Mouse (Mus musculus) ES-Bruce4 (cell line): ENCODE data around the gene Ado. TPM values are rescaled to one million over a fixed set of nuclear protein-coding genes. Genes with fewer than 3 reads are reported as not detected.

Source experiments
- H3K27ac ChIP-seq: 2 replicates; pipeline ENCODE4 v1.5.1; 2012; ENCODE audit warnings: low read length, inconsistent platforms; ENCODE audit not compliant: insufficient read depth
- H3K27me3 ChIP-seq: 2 replicates; pipeline ENCODE4 v1.6.1; 2012; ENCODE audit warnings: mild to moderate bottlenecking, low read length, inconsistent platforms; ENCODE audit not compliant: control insufficient read depth, poor library complexity, insufficient read depth, severe bottlenecking
- H3K36me3 ChIP-seq: 2 replicates; pipeline ENCODE4 v1.6.1; 2012; ENCODE audit warnings: inconsistent platforms, mild to moderate bottlenecking, low read length, moderate library complexity; ENCODE audit not compliant: control insufficient read depth, poor library complexity, insufficient read depth, severe bottlenecking
- H3K4me1 ChIP-seq: one replicate; pipeline ENCODE4 v1.8.1; 2011; ENCODE audit warnings: low read length; ENCODE audit not compliant: control insufficient read depth, insufficient read depth
- H3K4me3 ChIP-seq: 2 replicates; pipeline ENCODE4 v1.5.1; 2011; ENCODE audit warnings: low read depth, mild to moderate bottlenecking, low read length
- H3K9ac ChIP-seq: 2 replicates; pipeline ENCODE4 v1.6.1; 2012; ENCODE audit warnings: low read depth, mild to moderate bottlenecking, inconsistent platforms; ENCODE audit not compliant: poor library complexity, severe bottlenecking
- H3K9me3 ChIP-seq: replicated peaks from 2 replicates; pipeline ENCODE4 v1.6.1; 2012; ENCODE audit warnings: mild to moderate bottlenecking, low read length, inconsistent platforms; ENCODE audit not compliant: control insufficient read depth, poor library complexity, insufficient read depth, severe bottlenecking
- CTCF ChIP-seq: IDR thresholded peaks from one replicate; pipeline ENCODE4 v1.8.1; 2011; ENCODE audit warnings: low read depth, low read length
- EP300 ChIP-seq: IDR thresholded peaks from 2 replicates; pipeline ENCODE4 v1.6.1; 2011; ENCODE audit warnings: low read depth, low read length; ENCODE audit not compliant: insufficient read depth
- POLR2A ChIP-seq: IDR thresholded peaks from one replicate; pipeline ENCODE4 v1.8.1; 2011; ENCODE audit warnings: low read length; ENCODE audit not compliant: insufficient read depth
- polyA plus RNA-seq: library from polyadenylated mRNA; stranded (reverse); fragments of >200 nt; gene quantifications from 2 replicates; pipeline ENCODE4 v1.2.4, GENCODE M21; 2011; ENCODE audit warnings: low read depth; ENCODE audit not compliant: missing spikeins, insufficient read depth, insufficient read length

Ado gene
- polyA plus RNA-seq, 1 experiment = 32.4 TPM

- Histone ChIP-seq H3K27ac (no peak overlapping the region), H3K27me3 (no peaks in the 10 kb centered on the region), H3K4me1 (no peaks in the 10 kb centered on the region), H3K9me3 (no peaks in the 10 kb centered on the region), H3K4me3 (no peak overlapping the region), H3K36me3 (no peaks in the 10 kb centered on the region), H3K9ac (no peak overlapping the region)
- TF ChIP-seq POLR2A = no peak
- TF ChIP-seq CTCF = no peak
- no peak for TF ChIP-seq EP300
Observed at GRCm38 (mm10) chr10:67526435-67526834, 22.3 kb downstream of the Ado start.

GRCm38 (mm10) chr10:67524694-67525093 is 24.1 kb downstream of the Ado start:
- Histone ChIP-seq H3K27ac (no peak overlapping the region), H3K27me3 (no peaks in the 10 kb centered on the region), H3K9ac (no peak overlapping the region), H3K9me3 (no peaks in the 10 kb centered on the region), H3K4me1 (no peaks in the 10 kb centered on the region), H3K4me3 (no peak overlapping the region), H3K36me3 (no peaks in the 10 kb centered on the region)
- no peak for TF ChIP-seq EP300
- TF ChIP-seq CTCF = no peak
- no peak for TF ChIP-seq POLR2A

- H3K9ac ChIP-seq = no peak overlapping the region
- TF ChIP-seq EP300 = no peak
- TF ChIP-seq CTCF = no peak
- no peak for TF ChIP-seq POLR2A
- no peak overlapping the region for H3K4me3 ChIP-seq
- H3K27me3 ChIP-seq = no peaks in the 10 kb centered on the region
- H3K27ac ChIP-seq = no peak overlapping the region
- no peaks in the 10 kb centered on the region for H3K36me3 ChIP-seq
- no peaks in the 10 kb centered on the region for H3K9me3 ChIP-seq
- no peaks in the 10 kb centered on the region for H3K4me1 ChIP-seq
Observed at GRCm38 (mm10) chr10:67524130-67524529, 24.6 kb downstream of the Ado start.

GRCm38 (mm10) chr10:67518733-67519132 is 30.0 kb downstream of the Ado start:
- H3K27ac ChIP-seq = no peak overlapping the region
- H3K9me3 ChIP-seq = no peaks in the 10 kb centered on the region
- no peaks in the 10 kb centered on the region for H3K27me3 ChIP-seq
- H3K36me3 ChIP-seq = no peaks in the 10 kb centered on the region
- no peak for TF ChIP-seq POLR2A
- TF ChIP-seq EP300 = no peak
- TF ChIP-seq CTCF = no peak
- H3K4me3 ChIP-seq = no peak overlapping the region
- H3K9ac ChIP-seq = no peak overlapping the region
- H3K4me1 ChIP-seq = no peaks in the 10 kb centered on the region

GRCm38 (mm10) chr10:67512871-67513270 is 35.9 kb downstream of the Ado start:
- TF ChIP-seq CTCF (no peak), POLR2A (no peak)
- H3K9me3 ChIP-seq = no peaks in the 10 kb centered on the region

GRCm38 (mm10) chr10:67512211-67512610 is 36.5 kb downstream of the Ado start:
- no peak overlapping the region for H3K9ac ChIP-seq
- H3K4me3 ChIP-seq = no peak overlapping the region
- H3K4me1 ChIP-seq = no peaks in the 10 kb centered on the region
- no peaks in the 10 kb centered on the region for H3K9me3 ChIP-seq
- H3K36me3 ChIP-seq = no peaks in the 10 kb centered on the region
- H3K27me3 ChIP-seq = no peaks in the 10 kb centered on the region; the same call in 1 of the 2 replicates
- TF ChIP-seq CTCF (no peak), POLR2A (no peak), EP300 (no peak)
- H3K27ac ChIP-seq = no peak overlapping the region

More at GRCm38 (mm10) chr10:67512871-67513270, 35.9 kb downstream of the Ado start:
- Histone ChIP-seq H3K4me3 (no peak overlapping the region), H3K9ac (no peak overlapping the region), H3K36me3 (no peaks in the 10 kb centered on the region), H3K27ac (no peak overlapping the region), H3K4me1 (no peaks in the 10 kb centered on the region), H3K27me3 (no peaks in the 10 kb centered on the region; the same call in 1 of the 2 replicates)

- H3K36me3 ChIP-seq = no peaks in the 10 kb centered on the region
- TF ChIP-seq POLR2A (no peak), EP300 (no peak), CTCF (no peak)
- no peaks in the 10 kb centered on the region for H3K9me3 ChIP-seq
- H3K4me1 ChIP-seq = no peaks in the 10 kb centered on the region
- H3K9ac ChIP-seq = no peak overlapping the region
- no peaks in the 10 kb centered on the region for H3K27me3 ChIP-seq
- no peak overlapping the region for H3K27ac ChIP-seq
- H3K4me3 ChIP-seq = no peak overlapping the region
Observed at GRCm38 (mm10) chr10:67505248-67505647, 43.5 kb downstream of the Ado start.
